Mouse (Mus musculus) heart, postnatal 4 days (tissue): ENCODE data around the gene Gpr153. TPM values are rescaled to one million over a fixed set of nuclear protein-coding genes. Genes with fewer than 3 reads are reported as not detected.

Source experiments
- DNase-seq: peaks from one replicate; pipeline ENCODE4 v3.0.0; 2021
- total RNA-seq, 2 experiments: library from RNA; stranded (reverse); gene quantifications; 2 replicates each; pipeline ENCODE4 v1.2.3; 2021

The Gpr153 gene
- total RNA-seq, 2 experiments from 2014 or later, result 30.1 to 30.6 TPM

DNA sequence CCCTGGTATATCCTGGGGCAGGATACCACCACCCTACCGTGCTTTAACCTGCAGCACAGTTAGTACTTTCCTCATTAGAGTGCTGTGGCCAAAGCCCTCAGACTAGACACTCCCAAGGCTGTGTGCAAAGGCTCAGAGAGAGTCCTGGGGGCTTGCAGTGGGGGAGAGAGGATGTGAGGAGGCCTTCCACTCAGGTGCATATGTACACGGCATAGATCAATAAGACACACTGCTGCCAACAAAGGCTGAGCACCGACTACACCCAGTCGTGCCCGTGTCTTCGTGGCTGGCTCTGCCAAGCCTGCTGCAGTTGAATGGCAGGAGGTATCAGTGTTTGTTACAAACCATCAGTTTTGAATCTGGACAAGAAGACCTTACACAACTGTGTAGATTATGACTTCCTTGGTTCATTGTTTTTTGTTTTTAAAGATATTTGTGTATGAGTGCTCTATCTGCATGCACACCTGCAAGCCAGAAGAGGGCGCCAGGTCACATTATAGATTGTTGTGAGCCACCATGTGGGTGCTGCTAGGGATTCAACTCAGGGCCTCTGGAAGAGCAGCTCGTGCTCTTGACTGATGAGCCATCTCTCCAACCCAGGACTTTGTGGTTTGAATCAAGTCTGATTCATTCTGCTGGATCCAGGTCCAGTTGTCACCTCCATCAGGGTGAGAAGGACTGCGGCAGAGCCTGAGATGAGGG lies 9.0 kb upstream of the Gpr153 start:
- no peak for DNase-seq

DNA sequence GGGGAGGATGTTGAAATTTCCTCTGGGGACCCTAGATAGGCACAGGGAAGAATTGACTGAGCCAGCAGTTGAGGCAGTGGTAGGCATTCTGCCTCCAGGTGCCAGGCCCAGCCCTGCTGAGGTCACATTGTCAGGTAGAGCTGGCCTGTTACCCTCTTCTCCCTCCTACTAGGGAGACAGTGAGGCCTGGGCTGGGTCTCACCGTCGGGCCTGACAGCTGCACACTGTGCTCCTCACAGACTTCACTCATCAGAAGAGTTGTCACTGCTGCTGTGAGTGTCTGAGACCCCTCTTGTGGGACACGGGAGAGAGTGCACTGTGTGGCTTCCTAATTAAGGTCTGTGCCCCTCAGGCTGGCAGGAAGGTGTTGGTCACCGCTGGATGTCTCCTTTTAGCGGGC lies 8.2 kb upstream of the Gpr153 start:
- DNase-seq, result no peak

DNA sequence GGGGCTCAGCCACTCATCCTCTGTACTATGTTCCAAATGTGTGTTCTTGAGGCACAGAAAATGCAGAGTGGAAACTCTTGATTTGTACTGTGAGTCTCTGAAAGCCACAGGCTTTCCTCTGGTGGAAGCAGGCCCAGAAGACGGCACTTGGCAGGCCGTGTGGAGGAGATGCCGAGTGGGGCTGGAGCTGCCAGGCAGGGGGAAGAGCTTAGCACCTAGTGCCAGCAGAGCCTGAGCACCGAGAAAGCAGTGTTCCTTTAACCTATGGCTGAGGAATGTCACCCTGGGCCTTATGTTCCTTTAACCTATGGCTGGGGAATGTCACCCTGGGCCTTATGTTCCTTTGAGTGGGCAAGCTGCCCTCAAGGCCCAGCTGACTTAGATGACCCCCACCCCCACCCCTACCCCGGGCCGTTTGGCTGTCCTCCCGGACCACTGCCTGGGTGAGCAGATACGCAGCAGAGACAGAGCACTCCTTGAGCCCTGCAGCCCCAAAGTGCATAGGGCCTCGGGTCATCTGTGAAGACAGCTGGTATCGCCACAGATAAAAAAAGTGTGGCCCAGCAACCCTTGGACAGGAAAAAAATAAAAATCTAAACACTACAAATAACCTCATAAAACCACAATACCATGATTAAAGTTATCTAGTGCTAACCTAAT lies 7.7 kb upstream of the Gpr153 start:
- DNase-seq, result peak; percentile 56

DNA sequence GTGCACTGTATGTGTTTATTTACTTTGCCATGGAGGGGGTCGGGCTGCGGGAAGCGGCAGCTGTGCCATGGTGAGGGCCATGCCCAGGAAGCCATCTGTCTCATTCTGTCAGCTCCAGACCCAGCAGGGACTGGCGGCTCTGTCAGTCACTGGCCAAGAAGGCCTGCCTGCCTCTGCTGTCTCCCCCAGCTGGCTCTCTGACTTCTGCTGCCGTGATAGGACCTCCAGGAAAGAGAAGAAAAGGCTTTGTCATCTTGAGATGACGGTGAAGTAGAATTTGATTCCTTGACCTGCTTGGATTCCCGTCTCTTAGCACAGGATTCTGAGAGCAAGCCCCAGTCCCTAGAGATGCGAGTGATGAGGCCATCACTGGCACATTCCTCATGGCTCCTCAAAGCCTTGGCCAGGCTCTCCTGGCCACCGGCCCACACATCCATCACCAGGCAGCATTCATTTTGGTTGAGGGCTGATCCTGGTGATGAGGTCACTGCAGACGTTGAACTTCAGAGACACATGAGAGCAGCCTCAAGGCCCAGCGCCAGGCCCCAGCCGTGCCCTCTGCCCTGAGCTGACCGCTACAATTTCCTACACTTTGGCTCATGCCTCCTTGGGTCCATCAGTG lies 6.2 kb upstream of the Gpr153 start:
- peak; percentile 62 for DNase-seq

DNA sequence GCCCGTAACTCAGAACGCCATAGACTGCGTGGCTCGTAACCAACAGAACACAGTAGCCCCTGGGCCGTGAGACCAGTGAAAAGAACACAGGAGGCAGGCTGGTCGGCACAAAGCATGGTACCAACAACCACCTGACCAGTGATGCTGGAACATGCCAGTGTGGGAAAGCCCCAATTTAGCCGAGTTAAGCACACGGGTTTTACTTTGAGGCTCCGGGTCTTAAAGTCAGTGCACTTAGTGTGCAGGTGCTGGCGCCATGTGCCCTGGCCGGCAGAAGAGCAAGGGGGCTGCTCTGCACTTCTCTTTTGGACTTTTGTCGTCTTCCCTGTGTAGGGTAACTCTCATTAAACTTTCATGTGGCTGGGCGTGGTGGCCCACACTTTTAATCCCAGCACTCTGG lies 4.1 kb upstream of the Gpr153 start:
- DNase-seq, result no peak

DNA sequence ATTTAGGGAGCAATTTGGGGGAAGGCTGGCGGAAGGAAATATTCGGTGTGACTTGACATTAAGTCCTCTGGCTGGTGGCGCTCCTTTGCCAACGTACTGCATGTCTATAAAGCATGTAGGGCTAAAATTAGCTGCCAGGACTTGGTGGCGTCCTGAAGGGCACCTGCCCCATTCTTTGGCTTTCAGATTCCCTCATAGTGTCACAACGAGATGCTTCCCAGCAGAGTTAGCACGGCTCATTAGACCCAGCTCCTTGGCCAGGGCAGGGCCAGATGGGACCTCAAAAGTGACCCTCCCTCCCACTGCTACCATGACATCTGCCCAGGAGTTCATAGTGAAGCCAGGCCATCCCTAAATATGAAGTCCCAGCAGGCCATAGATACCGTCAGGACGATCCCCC lies 3.4 kb upstream of the Gpr153 start:
- DNase-seq, result no peak

DNA sequence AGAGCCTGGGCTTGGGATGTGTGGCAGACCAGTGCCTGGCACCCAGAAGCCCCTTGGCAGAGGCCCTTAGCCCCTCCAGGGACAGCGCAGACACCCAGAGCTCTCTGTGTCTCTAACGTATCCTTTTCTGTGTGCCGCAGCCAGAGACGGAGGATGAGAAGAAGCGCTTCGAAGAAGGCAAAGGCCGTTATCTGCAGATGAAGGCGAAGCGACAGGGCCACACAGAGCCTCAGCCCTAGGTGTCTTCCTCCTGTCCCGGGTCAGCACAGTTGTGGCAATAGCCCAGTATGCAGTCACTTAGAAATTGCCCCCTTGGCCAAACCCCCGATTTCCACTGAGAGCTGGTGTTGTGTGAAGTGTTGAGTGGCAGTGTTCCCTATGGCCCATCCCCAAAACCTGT lies 2.7 kb upstream of the Gpr153 start:
- no peak for DNase-seq

DNA sequence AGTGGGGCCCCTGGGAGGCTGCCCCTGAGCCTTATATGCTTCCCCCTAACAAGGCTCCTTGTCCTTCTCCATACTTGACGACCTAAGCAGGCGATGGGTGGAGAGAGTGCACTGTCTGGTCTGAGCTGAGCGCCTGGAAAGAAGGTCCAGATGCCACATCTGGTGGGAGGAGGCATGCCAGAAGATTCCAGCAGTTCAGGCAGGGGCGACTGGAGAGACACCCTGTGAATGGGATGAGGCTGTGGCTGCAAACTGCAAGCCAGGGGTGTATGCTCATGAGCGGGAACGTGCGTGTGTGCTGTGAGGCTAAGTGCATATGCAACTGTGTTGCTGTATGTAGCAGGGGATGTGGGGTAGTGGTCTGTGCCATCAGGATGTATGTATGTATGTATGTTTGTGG lies 2.0 kb upstream of the Gpr153 start:
- no peak for DNase-seq

DNA sequence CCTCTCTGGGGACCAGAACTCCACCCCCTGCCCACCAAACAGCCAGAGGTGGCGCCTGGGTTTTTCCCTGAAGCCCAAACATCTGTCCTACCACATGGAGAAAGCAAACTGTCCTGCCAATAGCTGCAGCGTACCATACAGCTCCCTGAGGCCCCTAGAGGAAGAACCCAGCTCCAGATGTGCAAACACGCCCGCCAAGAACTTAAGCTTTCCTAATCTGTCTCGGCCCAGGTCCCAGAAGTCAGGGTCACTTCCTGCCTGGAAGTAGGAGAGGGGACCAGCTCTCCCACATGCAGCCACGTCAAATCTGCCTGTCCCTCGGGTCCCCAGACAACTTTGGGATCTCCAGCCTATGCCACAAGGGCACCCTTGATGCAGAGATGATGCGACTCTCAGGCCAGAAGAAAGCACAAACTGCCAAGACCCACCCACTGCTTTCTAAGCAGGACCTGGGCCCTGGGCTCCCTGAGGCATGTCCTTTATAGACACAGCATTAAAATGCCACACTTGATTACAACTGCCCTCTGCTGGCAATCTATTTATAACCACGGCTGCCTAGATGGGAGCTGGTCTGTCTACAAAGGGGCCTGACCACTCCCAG lies 1.5 kb upstream of the Gpr153 start:
- DNase-seq, result peak; percentile 81

DNA sequence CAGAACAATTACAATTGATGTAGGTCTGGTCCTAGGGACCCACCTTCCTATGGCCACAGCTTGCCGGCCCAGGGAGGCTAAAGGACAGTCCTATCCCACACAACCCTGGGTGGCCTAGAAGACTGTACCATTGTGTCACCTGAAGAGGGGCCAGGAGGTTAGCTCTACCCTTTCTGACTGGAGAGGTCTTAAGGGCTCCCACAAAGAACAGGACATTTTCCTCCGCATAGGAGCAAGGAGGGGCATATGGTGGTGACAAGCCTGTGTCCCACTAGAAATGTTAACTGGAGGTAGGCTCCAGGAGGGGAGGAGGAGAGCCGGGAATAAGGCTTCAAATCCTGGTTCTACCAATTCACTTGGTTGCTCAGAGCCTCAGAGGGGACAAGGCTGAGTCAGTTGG lies 841 bp upstream of the Gpr153 start:
- DNase-seq, result no peak

DNA sequence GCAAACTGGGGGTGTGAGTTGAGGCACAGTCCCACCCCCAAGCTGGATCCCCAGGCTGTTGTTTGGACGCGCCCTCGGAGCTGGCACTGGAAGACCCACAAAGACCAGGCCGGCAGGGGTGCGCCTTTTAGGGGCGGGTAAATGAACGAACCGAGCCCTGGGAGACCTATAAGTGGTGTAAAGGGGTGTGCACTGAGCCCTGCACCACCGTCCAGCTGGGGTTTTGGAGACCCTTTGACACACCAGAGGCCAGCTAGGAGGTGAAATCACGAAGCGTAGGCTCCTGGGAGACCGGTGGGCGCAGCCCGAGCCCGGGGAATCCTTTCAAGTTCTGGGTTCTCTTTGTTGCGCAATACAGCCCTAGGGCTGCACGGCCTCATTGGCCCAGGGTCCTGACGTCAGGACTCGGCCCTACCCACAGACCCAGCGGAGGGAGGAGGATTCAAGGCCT lies 674 bp downstream of the Gpr153 start:
- peak; percentile 52 for DNase-seq

DNA sequence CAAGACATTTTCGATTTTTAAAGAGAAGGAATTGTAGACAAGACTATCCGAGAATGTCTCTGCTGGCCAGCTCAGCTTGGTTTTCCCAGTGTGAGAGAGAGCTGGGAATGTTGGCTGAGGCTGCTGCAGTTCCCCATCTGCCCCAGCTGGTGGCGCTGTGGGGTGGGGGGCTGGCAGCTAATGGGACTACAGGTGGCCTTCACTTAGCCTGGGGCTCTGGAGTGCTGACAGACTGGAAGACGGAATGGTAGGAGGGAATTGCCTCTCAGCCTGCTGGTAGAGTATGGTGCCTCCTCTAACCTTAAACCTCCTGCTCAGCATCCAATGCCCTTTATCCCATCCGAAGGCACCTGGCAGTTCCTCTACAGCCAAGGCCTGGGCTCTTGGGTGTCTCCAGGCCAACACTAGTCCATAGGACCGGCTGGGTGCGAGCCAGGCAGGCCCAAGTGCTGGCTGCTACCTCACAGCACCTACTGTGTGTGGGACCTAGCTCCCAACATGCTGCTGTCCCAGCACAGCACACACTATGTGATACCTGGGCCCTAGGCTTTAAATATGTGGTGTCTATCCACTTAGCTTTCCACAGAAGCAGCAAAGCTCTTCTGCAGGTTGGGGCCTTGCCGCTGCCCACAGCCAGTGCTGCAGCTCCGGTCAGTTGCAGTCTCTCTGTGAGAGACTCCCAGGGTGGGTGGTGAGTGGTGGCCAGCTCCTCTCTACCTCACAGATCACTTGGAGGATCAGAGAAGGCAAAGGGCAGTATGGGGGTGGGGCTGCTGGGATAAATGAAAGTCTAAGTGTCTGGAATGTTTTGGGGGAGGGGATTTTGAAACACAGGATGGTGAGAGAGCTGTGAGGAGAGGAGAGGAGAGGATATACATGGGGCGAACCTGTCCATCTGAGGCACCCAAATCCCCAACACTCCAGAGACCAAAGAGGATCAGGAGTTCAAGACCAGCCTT lies 2.6 kb downstream of the Gpr153 start:
- peak; percentile 63 for DNase-seq

DNA sequence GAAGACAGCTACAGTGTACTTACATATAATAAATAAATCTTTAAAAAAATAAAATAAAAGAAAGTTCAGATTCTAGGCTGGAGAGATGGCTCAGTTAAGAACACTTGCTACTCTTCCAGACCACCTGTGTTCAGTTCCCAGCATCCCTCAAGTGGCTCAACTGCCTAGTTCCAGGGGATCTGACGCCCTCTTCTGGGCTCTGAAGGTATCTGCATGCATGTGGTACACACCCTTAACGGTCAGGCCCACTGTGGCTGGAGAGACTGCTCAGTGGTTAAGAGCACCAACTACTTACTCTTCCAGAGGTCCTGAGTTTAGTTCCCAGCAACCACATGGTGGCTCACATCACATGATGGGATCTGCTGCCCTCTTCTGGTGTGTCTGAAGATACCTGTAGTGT lies 3.9 kb downstream of the Gpr153 start:
- DNase-seq, result no peak

DNA sequence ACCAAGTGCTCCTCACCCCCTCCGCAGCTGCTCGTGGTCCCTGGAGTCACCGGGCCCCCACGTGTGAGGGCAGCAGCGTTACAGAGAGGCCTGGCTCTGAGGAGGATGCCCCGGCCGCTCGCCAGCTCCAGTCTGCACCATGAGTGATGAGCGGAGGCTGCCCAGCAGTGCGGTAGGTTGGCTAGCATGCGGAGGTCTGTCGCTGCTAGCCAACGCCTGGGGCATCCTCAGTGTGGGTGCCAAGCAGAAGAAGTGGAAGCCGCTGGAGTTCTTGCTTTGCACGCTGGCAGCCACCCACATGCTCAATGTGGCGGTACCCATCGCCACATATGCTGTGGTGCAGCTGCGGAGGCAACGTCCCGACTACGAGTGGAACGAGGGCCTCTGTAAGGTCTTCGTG lies 5.0 kb downstream of the Gpr153 start:
- no peak for DNase-seq

DNA sequence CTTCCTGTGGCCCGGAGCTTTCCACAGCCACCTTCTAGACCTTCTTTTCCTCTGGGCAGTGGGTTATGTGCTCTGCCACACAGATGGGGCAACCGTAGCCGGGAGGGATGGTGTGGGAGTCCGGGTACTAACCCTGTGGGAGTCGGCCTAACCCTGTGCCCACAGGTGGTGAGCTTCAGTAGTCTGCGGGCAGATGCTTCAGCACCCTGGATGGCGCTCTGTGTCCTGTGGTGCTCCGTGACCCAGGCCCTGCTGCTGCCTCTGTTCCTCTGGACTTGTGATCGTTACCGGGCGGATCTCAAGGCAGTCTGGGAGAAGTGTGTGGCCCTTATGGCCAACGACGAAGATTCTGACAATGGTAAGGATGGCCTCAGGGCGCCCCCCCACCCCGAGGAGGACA lies 7.6 kb downstream of the Gpr153 start:
- no peak for DNase-seq

DNA sequence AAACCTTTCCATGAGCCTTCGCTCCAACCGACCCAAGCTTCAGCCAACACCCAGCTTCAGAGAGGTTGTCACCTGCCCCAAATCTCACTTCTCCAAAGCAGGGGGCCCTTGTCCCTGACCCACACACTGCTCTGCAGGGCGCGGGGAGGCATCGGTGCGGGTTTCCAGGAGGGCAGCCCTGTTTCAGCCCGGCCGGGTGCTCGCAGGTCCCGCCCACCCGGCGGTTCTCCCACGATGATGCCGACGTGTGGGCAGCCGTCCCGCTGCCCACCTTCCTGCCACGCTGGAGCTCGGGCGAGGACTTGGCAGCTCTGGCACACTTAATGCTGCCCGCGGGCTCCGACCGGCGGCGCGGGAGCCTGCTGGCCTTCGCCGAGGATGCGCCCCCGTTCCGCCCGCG lies 8.7 kb downstream of the Gpr153 start:
- DNase-seq, result no peak

DNA sequence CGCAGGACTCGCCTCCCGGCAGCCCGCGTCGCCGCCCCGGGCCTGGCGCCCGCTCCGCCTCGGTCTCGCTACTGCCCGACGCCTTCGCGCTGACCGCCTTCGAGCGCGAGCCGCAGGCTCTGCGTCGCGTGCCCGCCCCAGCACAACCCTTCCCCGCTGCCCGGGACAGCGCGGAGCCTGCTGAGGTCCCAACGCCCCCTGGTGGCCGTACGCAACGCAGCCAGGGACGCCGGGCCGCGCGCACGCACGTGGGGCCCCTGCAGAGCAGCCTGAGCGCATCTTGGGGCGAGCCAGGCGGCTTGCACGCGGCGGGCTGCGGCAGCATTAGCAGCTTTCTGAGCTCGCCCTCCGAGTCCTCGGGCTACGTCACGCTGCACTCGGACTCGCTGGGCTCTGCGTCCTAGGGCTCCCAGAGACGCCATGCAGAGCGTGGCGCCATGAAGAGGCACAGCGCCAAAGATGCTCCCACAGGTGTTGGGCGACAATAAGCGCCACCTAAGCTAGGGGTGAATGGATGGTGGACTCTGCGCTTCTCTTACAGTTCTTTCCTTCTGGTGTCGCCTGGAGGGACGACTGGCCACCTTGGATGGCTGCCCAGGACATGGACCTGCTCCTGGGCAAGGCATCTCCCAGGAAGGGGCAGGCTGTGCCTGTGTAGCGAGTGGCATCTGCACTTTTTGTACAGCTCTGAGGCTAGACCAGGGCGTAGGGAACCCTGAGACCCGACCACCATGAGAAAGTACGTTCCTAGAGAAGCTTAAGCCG lies 9.3 kb downstream of the Gpr153 start:
- DNase-seq, result peak; percentile 93

DNA sequence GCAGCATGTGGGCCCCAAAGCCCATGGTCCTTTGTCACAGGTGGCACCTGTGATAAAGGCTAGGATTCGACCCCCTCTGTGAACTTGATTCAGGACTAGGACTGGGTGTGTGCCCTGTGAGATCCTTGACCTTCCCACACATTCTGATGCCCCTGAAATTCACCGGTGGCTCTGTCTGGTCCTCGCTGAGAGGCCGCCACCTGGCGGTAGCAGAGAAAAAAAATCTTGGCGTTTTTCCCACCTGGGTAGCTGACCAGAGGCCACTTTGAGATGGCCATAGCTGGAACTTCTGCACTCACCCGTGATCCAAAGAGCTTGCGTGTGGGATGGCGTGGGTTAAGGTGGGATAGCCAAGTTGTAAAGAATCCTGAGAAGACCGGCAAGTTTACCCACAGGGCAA lies 11.5 kb downstream of the Gpr153 start:
- peak; percentile 77 for DNase-seq

DNA sequence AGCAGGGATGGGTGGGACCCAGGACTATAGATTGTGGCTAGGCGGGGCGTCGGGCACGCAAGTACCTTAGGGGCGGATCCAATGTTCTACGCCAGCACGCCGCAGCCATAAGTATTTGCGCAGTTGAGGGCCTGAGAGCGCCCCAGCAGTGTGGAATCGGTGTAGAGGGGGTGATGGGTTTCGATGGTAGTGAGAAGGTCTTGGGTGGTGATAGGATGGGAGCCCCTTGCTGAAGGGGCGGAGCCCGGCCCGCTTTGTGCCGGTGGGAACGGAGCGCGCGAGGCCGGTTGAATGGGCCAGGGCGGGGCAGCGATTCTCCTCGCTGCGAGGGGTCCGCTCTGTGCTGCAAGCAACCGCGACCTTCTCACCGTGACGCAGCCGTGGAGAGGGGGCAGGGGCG lies 12.2 kb downstream of the Gpr153 start:
- no peak for DNase-seq

DNA sequence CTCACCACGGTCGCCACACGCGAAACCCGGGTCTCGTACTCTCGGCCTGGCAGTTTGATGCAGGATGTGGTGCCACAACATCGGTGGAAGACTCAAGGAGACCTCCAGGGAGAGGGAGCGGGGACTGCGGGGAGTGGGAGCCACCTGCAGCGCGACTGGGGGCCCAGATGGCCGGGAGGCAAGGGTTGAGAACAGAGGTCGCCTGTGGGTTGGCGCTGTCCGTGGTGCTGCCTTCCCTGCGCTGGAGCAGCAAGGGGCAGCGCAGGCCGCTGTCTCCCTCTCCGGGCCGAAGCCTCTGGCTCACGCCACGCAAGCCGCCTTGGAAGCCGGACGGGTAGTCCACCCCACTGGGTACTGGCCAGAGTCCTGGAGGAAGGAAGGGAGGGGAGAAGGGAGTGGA lies 12.9 kb downstream of the Gpr153 start:
- DNase-seq, result peak; percentile 86

DNA sequence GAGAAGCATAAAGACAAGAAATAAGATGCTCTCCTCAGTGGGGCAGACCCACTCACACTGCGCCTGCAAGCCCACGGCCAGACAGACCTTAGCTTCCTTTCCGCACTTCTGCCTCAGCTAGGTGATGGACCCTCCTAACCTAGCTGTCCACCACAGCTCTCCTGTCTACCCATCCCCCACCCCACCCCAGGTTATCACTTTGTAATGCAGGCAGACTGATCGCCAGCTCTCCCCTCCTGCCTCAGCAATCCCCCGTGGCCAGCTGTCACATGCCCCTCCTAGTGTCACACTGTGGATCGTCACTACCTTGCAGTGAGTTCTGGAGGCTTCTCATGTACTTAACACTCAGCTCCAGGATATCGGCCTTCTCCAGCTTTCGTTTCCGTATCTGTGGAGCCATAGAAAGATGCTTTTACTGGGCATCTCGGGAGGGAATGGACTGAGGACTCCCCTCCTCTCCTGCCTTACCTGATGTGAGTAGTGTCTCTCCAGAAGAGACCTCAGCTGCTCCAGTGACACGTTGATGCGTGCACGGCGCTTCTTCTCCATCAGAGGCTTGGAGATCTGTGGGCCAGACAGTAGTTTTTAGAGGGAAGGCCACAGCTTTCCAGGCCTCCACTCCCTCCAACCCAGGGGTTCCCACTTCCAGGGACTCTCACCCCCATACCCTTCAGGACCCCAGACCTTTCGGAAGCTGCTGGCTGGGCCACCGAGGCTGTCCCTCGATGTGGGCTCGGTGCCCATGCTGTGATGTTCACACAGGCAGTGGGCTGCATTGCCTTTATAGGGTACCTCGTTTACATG lies 13.5 kb downstream of the Gpr153 start:
- no peak for DNase-seq
